Mouse (Mus musculus) cortical plate, adult 2 months (tissue): Measurements from ENCODE around the gene Nfatc3.

Source experiments
- CTCF ChIP-seq: fragments of 200-500 bp; IDR thresholded peaks from 2 replicates; pipeline ENCODE4 v1.5.1; 2011; ENCODE audit warnings: mild to moderate bottlenecking, control low read depth, low read length; ENCODE audit not compliant: insufficient read depth; ENCODE audit errors: extremely low read depth
- POLR2A ChIP-seq: fragments of 200-500 bp; IDR thresholded peaks from 2 replicates; pipeline ENCODE4 v1.6.1; 2011; ENCODE audit warnings: mild to moderate bottlenecking, low read length, control low read depth; ENCODE audit not compliant: insufficient read depth; ENCODE audit errors: extremely low read depth

- no peak for TF ChIP-seq POLR2A
- TF ChIP-seq CTCF: no peak
These were observed 45.2 kb downstream of the Nfatc3 start for GRCm38 (mm10) chr8:106103888-106104287.
